Mouse (Mus musculus): Measurements from ENCODE around the gene Hyal1.

- TF ChIP-seq POLR2A (IDR thresholded peaks at IDR 0.05; ENCODE audit: low read depth, low read length) = no peak
- TF ChIP-seq CTCF (IDR thresholded peaks at IDR 0.05; ENCODE audit: extremely low read depth, insufficient read depth, insufficient read length, insufficient replicate concordance) = no peak
These were observed 35.7 kb upstream of the Hyal1 start for GRCm38 (mm10) chr9:107541005-107541404.

Data from spleen, adult 2 months (tissue).